Mouse (Mus musculus): ENCODE measurements at regions not wholly inside any gene's neighbourhood (a gene's known extent, or its start where the extent isn't known, plus 50 kb on each side); places are given as distances from the start of the nearest gene placed in this dataset.

DNA sequence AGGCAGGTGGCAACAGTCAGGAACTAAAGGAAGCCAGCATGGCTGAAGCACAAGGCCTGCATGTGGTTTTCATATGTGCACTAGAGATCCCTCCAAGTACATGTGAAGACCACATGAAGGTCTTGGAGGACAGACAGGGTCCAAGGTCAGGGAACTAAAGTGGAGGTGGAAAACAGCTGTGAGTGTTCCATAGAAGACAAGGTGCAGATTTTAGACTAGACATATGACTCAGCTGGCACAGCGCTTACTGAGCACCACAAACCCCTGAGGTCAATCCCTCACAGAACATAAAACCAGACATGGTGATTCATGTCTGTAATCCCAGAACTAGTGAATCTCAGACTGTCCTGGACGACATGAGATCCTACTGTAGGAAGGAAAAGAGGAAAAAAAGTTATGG, 75.3 kb upstream of the Rnf152 start:
- TF ChIP-seq POLR2A (IDR thresholded peaks at IDR 0.05; ENCODE audit: borderline replicate concordance, low read depth, low read length) (no peak), CTCF (IDR thresholded peaks at IDR 0.05; ENCODE audit: low read depth, low read length) (no peak)

Measured in bone marrow macrophage, adult 2 months (primary cell).